Mouse (Mus musculus) heart, adult 18-20 months (tissue): ENCODE measurements at regions not wholly inside any gene's neighbourhood (a gene's known extent, or its start where the extent isn't known, plus 50 kb on each side); places are given as distances from the start of the nearest gene placed in this dataset.

Source experiments
- DNase-seq, 2 experiments: peaks; one replicate each; pipeline ENCODE4 v3.0.0; 2021 to 2022; ENCODE audit warnings: mixed read lengths in 1 of 2

- no peak for DNase-seq
Measured at GRCm38 (mm10) chr4:71663397-71663796, 94.4 kb downstream of the Gm11232 start.

- no peak for DNase-seq
Measured at GRCm38 (mm10) chr4:71640521-71640920, 117.2 kb downstream of the Gm11232 start.

GRCm38 (mm10) chr4:71627088-71627487 lies 130.7 kb downstream of the Gm11232 start:
- no peak for DNase-seq

GRCm38 (mm10) chr4:71626626-71627025 lies 131.1 kb downstream of the Gm11232 start:
- DNase-seq, result no peak

GRCm38 (mm10) chr4:71624771-71625170 lies 133.0 kb downstream of the Gm11232 start:
- no peak for DNase-seq

- no peak for DNase-seq
Measured at GRCm38 (mm10) chr4:71613720-71614119, 144.0 kb downstream of the Gm11232 start.

- no peak for DNase-seq
Measured at GRCm38 (mm10) chr4:71585880-71586279, 171.9 kb downstream of the Gm11232 start.

- no peak for DNase-seq
Measured at GRCm38 (mm10) chr4:71560656-71561055, 197.1 kb downstream of the Gm11232 start.

- no peak for DNase-seq
Measured at GRCm38 (mm10) chr4:71539200-71539599, 218.6 kb downstream of the Gm11232 start.

- no peak for DNase-seq
Measured at GRCm38 (mm10) chr4:71537971-71538370, 219.8 kb downstream of the Gm11232 start.

- DNase-seq, result no peak
Measured at GRCm38 (mm10) chr4:71524255-71524970, 233.4 kb downstream of the Gm11232 start.

GRCm38 (mm10) chr4:71520751-71521150 lies 237.0 kb downstream of the Gm11232 start:
- no peak for DNase-seq

GRCm38 (mm10) chr4:71517921-71518404 lies 239.8 kb downstream of the Gm11232 start:
- no peak for DNase-seq

GRCm38 (mm10) chr4:71506911-71507310 lies 250.9 kb downstream of the Gm11232 start:
- DNase-seq, result no peak

- DNase-seq, result no peak
Measured at GRCm38 (mm10) chr4:71489788-71490187, 268.0 kb downstream of the Gm11232 start.

- peak; percentile 11 to 18 for DNase-seq
Measured at GRCm38 (mm10) chr4:71488663-71489161, 269.1 kb downstream of the Gm11232 start.

GRCm38 (mm10) chr4:71488059-71488458 lies 269.7 kb downstream of the Gm11232 start:
- no peak for DNase-seq

- no peak for DNase-seq
Measured at GRCm38 (mm10) chr4:71480960-71481359, 276.8 kb downstream of the Gm11232 start.

GRCm38 (mm10) chr4:71470580-71470979 lies 287.2 kb downstream of the Gm11232 start:
- DNase-seq, result no peak

- DNase-seq, result no peak
Measured at GRCm38 (mm10) chr4:71454811-71455210, 303.0 kb downstream of the Gm11232 start.

GRCm38 (mm10) chr4:71453499-71453898 lies 304.3 kb downstream of the Gm11232 start:
- DNase-seq, result no peak

GRCm38 (mm10) chr4:71446461-71446860 lies 311.3 kb downstream of the Gm11232 start:
- DNase-seq, result no peak

GRCm38 (mm10) chr4:71431245-71431929 lies 326.4 kb downstream of the Gm11232 start:
- no peak for DNase-seq
